Mouse (Mus musculus) left cerebral cortex, adult 9 months (tissue): ENCODE measurements at regions not wholly inside any gene's neighbourhood (a gene's known extent, or its start where the extent isn't known, plus 50 kb on each side); places are given as distances from the start of the nearest gene placed in this dataset.

Experiments
- DNase-seq, 2 experiments: peaks; one replicate each; pipeline ENCODE4 v3.0.0; 2022; ENCODE audit warnings: low spot score in 2 of 2

- DNase-seq = no peak
Measured at GRCm38 (mm10) chr17:68120230-68120629, 116.3 kb upstream of the Arhgap28 start.

GRCm38 (mm10) chr17:68120744-68121143 lies 116.8 kb upstream of the Arhgap28 start:
- no peak for DNase-seq

DNA sequence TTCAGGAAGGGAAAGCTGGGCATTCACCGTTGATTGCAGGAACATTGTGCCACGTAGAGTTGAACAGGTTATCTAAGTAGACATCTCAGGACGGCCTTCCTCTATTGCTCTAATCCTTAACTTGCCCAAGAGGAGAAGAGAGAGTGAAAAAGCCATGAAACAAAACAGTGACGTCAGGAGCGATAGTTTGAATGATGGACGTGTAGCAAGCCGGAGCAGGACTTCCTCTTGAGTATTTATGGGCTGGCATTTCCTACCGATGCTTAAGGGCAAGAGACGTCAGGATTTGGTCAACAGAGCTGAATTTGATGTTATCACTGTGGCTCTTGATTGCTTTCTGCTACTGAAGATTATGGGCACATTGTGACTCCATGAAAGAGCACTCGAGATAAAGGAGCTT lies 130.5 kb upstream of the Arhgap28 start:
- no peak for DNase-seq

- DNase-seq = no peak
Measured at GRCm38 (mm10) chr17:68135436-68135835, 131.5 kb upstream of the Arhgap28 start.

DNA sequence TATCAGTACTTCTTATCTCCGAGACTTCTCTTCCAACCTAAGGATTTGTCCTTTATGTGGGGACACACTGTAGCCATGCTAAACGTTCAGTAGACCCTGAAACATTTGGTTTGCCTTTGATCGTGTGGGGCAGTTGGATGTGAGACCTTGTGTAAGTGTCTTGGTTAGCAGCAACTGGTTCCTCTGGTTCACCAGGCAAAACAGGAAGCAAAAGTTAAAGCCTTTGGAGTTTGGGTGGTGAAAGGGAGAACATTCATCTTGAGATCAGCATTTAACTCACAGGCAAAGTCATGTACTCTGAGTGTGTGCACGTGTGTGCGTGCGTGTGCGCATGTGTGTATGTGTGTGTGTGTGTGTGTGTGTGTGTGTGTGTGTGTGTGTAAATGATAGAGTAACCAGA lies 130.3 kb upstream of the L3mbtl4 start:
- DNase-seq = no peak

- no peak for DNase-seq
Measured at GRCm38 (mm10) chr17:68149237-68149792, 124.3 kb upstream of the L3mbtl4 start.

DNA sequence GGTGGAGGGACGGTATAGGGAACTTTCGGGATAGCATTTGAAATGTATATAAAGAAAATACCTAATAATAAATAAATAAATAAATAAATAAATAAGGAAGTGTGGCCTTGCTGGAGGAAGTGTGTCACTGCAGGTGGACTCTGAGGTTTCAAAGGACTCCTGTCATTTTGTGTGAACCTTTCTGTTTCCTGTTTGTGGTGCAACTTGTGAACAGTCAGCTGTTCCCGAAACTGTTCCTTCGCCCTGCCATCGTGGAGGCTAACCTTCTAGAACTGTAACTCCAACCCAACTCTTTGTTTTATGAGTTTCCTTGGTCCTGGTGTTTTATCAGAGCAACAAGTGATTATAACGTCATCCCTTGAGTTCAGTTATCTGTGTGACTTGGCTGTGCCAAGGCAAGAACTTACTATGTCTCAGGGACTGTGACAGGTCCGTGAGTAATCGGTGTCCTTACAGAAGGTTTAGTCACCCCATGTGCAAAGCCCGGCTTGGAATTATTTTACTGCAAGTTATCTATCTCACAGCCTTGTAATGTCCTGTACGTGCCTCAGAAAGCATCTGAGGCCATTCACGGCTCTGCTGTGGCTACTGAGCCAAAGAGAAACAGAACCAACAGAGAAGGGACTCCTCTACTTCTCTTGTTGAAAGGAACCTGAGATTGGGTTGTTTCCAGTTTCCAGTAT lies 121.0 kb upstream of the L3mbtl4 start:
- DNase-seq = no peak

DNA sequence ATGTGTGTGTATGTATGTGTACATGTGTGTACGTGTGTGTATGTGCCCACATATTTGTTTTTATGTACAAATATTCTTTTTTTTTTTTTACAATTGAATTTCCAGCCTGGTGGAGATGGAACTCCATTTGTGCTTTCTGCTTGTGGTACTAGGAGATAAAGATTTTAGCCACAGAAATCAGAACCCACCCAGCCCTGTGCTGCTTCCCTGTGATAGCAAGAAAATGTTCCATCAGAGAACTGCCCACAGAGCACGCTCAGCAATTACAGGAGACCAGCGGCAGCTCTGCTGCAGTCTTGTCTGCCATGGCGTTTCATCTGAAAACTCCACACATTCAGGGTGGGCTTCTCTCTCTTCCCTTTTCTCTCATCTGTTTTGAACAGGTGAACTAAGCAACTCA lies 118.7 kb upstream of the L3mbtl4 start:
- no peak for DNase-seq

DNA sequence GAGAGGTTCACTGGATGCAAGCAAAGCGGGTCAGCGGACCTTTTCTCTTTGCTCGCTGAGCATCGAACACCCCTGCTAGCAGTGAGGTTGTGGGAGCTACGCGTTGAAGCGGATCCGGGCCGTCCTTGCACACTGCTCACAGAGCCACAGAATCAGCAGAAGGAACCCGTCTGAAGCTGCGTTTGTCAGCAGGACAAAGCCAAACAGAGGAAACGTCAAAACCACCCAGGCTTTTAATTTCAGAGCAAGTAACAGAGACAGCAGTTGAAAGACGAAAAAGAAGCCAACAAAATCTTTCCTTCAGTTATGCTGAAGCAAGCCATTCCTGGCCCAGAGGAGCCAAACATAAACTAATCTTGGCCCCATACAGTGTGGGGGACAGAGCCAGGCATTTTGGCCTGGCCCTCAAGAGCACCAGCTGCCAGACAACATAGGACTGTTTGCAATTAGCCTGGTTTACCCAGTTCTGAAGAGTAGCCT lies 115.4 kb upstream of the L3mbtl4 start:
- DNase-seq = no peak

- DNase-seq = no peak
Measured at GRCm38 (mm10) chr17:68161107-68161506, 112.5 kb upstream of the L3mbtl4 start.

GRCm38 (mm10) chr17:68163545-68163944 lies 110.1 kb upstream of the L3mbtl4 start:
- no peak for DNase-seq

GRCm38 (mm10) chr17:68164666-68165065 lies 108.9 kb upstream of the L3mbtl4 start:
- DNase-seq = no peak

GRCm38 (mm10) chr17:68165171-68165825 lies 108.3 kb upstream of the L3mbtl4 start:
- DNase-seq = peak in 1 of 2 experiments; percentile 13

DNA sequence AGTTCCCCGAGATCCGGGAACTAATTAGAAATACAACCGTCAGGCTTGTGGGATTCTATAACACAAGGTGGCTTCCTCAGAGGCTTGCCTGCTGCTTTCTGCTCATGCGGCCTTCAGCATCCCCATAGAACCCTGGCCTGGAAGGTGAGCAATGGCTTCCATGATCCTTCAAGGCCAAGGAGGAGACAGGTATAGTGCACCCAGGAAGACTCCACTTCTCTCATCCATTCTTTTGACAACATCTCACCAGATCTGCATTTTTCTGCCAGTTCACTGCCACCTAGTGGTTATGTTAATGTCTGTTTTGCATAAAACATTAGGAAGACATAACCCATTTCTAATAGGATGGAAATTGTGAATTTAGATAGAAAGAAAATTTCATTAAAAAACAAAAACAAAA lies 107.2 kb upstream of the L3mbtl4 start:
- DNase-seq = peak in 1 of 2 experiments; percentile 8

DNA sequence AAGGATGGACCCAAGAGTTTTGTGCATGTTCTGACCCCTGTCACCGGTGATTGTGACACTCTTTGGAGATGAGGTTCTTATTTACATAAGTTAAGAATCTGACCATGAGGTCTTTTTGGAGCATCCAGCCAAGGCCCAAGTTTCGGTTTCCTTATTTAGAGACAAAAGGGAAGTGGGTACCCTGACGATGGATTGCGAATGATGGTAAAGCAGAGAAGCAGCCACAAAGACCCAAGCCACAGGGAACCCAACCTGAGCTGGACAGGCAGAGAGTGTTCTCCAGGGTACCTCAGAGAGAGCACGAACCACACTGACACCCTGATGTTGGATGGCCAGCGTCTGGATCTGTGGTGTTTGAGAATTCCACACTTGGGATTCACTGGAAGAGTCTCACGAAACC lies 100.8 kb upstream of the L3mbtl4 start:
- no peak for DNase-seq

- peak in 1 of 2 experiments; percentile 57 for DNase-seq
Measured at GRCm38 (mm10) chr17:68176611-68177165, 96.9 kb upstream of the L3mbtl4 start.

DNA sequence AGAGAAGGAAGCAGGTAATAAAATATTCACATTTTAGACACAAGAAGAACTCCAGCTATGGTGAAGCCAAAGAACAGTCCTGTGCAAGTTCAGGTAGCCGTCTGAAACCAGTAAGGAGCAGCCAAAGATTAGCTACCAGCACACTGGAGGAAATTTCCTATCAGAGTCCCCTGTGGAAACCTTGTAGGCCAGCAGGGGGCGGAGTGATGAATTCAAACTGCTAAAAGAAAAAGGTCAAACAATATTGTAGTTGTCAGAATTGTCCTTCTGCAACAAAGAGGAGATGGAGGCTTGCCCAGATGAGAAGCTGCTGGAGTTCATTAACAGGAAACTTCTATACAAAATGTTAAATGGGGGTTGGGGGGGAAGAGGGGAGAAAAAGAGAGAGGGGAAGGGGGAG lies 95.8 kb upstream of the L3mbtl4 start:
- peak in 1 of 2 experiments; percentile 41 for DNase-seq

GRCm38 (mm10) chr17:68185385-68185784 lies 88.2 kb upstream of the L3mbtl4 start:
- no peak for DNase-seq

GRCm38 (mm10) chr17:68189888-68190287 lies 83.7 kb upstream of the L3mbtl4 start:
- no peak for DNase-seq

- DNase-seq = no peak
Measured at GRCm38 (mm10) chr17:68205545-68205944, 68.1 kb upstream of the L3mbtl4 start.

GRCm38 (mm10) chr17:68208837-68209236 lies 64.8 kb upstream of the L3mbtl4 start:
- no peak for DNase-seq
